In genomic region chr3:96267541-96267940, GRCm38 (mm10) we compare ENCODE assay signal across 11 mouse cellular contexts. TPM values are rescaled to one million over a fixed set of nuclear protein-coding genes. Genes with fewer than 3 reads are reported as not detected.
DNase-seq lines count a peak whose midpoint lies in the region; ATAC-seq and TF ChIP-seq lines count a peak whose summit lies in the region.
"Had no signal": no experiment of that assay in that cellular context is flagged by ENCODE, and none has a peak within 500 bp of the region (broad histone marks: within the 10 kb centered on the region; RNA-seq: fewer than 3 reads in every experiment).

No protein-coding gene starts in this region.

- H3K4me2 ChIP-seq in forebrain, postnatal 0 days (ENCODE audit: low read depth), result no peak overlapping the region
- no peak overlapping the region for H3K4me2 ChIP-seq in midbrain, embryonic 11.5 days
- no peak overlapping the region for H3K4me2 ChIP-seq in midbrain, embryonic 13.5 days (replicated peaks)
- H3K4me2 ChIP-seq in stomach, embryonic 15.5 days, result peak overlapping the region; percentile 60

- 82% methylated on average over 4 of the region's 4 CpGs for WGBS in forebrain, embryonic 10.5 days
- WGBS in forebrain, postnatal 0 days, result 72% methylated on average over 4 of the region's 4 CpGs
- WGBS in midbrain, embryonic 11.5 days, result 83% methylated on average over 4 of the region's 4 CpGs
- WGBS in midbrain, embryonic 13.5 days, result 79% methylated on average over 4 of the region's 4 CpGs
- 89% methylated on average over 4 of the region's 4 CpGs for WGBS in limb, embryonic 10.5 days
- WGBS in stomach, embryonic 15.5 days, result 67% methylated on average over 4 of the region's 4 CpGs

- no peak for ATAC-seq in forebrain, postnatal 0 days
- no peak for ATAC-seq in midbrain, embryonic 11.5 days (ENCODE audit: low FRiP score)
- no peak for ATAC-seq in midbrain, embryonic 13.5 days
- no peak for ATAC-seq in stomach, embryonic 15.5 days (ENCODE audit: insufficient read depth, low FRiP score, low read depth)

- H3K4me3 ChIP-seq in forebrain, embryonic 10.5 days, result peak overlapping the region; percentile 48
- H3K4me3 ChIP-seq in forebrain, postnatal 0 days (ENCODE audit: low read depth, low read length), result no peak overlapping the region
- H3K4me3 ChIP-seq in midbrain, embryonic 11.5 days (ENCODE audit: low read depth, low read length), result no peak overlapping the region
- H3K4me3 ChIP-seq in midbrain, embryonic 13.5 days (replicated peaks), result no peak overlapping the region
- H3K4me3 ChIP-seq in limb, embryonic 10.5 days, result peak overlapping the region; percentile 48
- no peak overlapping the region for H3K4me3 ChIP-seq in stomach, embryonic 15.5 days (replicated peaks)

- H3K27ac ChIP-seq in forebrain, embryonic 10.5 days, result peak overlapping the region; percentile 93
- no peak overlapping the region for H3K27ac ChIP-seq in forebrain, postnatal 0 days (ENCODE audit: low read depth, low read length)
- H3K27ac ChIP-seq in midbrain, embryonic 11.5 days (ENCODE audit: low read depth, low read length), result peak overlapping the region; percentile 87
- no peak overlapping the region; the same call in 1 of the 2 replicates for H3K27ac ChIP-seq in midbrain, embryonic 13.5 days
- H3K27ac ChIP-seq in limb, embryonic 10.5 days, result peak overlapping the region; percentile 90
- peak overlapping the region; percentile 97 for H3K27ac ChIP-seq in stomach, embryonic 15.5 days

- DNase-seq in forebrain, embryonic 10.5 days (ENCODE audit: extremely low spot score, low spot score), result no peak
- no peak for DNase-seq in forebrain, postnatal 0 days
- no peak for DNase-seq in midbrain, embryonic 11.5 days (ENCODE audit: low spot score, missing footprints)
- no peak for DNase-seq in limb, embryonic 10.5 days (ENCODE audit: low spot score)
- DNase-seq in ovary, postnatal 10 days (ENCODE audit: low spot score), result no peak
- DNase-seq in gastrocnemius, postnatal 4 days (ENCODE audit: low spot score in 2 of 2), result no peak
- DNase-seq: B cell, adult 2 months had no signal

- H3K9me3 ChIP-seq in forebrain, embryonic 10.5 days, result no peaks in the 10 kb centered on the region
- H3K9me3 ChIP-seq in forebrain, postnatal 0 days (ENCODE audit: low read length), result no peaks in the 10 kb centered on the region
- no peaks in the 10 kb centered on the region for H3K9me3 ChIP-seq in midbrain, embryonic 11.5 days (ENCODE audit: control insufficient read depth, low read length)
- H3K9me3 ChIP-seq in midbrain, embryonic 13.5 days, result no peaks in the 10 kb centered on the region
- no peaks in the 10 kb centered on the region for H3K9me3 ChIP-seq in limb, embryonic 10.5 days (replicated peaks)
- H3K9me3 ChIP-seq in stomach, embryonic 15.5 days, result no peaks in the 10 kb centered on the region

- no peak for TF ChIP-seq CTCF in forebrain, postnatal 0 days (IDR thresholded peaks at IDR 0.05; ENCODE audit: low read depth)

- H3K4me1 ChIP-seq in forebrain, embryonic 10.5 days, result peaks cover 46% of the 10 kb centered on the region
- H3K4me1 ChIP-seq in forebrain, postnatal 0 days (ENCODE audit: insufficient read depth), result peaks cover 4% of the 10 kb centered on the region; the same call in 1 of the 2 replicates
- peaks cover 16% of the 10 kb centered on the region for H3K4me1 ChIP-seq in midbrain, embryonic 11.5 days (ENCODE audit: control insufficient read depth, insufficient read depth, low read length)
- H3K4me1 ChIP-seq in midbrain, embryonic 13.5 days (replicated peaks), result peaks cover 33% of the 10 kb centered on the region
- H3K4me1 ChIP-seq in limb, embryonic 10.5 days, result peaks cover 41% of the 10 kb centered on the region
- peaks cover 7% of the 10 kb centered on the region for H3K4me1 ChIP-seq in stomach, embryonic 15.5 days

- no peaks in the 10 kb centered on the region for H3K27me3 ChIP-seq in forebrain, embryonic 10.5 days (ENCODE audit: poor library complexity, severe bottlenecking)
- no peaks in the 10 kb centered on the region for H3K27me3 ChIP-seq in forebrain, postnatal 0 days (ENCODE audit: insufficient read depth, low read length)
- no peaks in the 10 kb centered on the region for H3K27me3 ChIP-seq in midbrain, embryonic 11.5 days (ENCODE audit: control insufficient read depth, insufficient read depth, low read length)
- H3K27me3 ChIP-seq in midbrain, embryonic 13.5 days, result no peaks in the 10 kb centered on the region
- no peaks in the 10 kb centered on the region for H3K27me3 ChIP-seq in limb, embryonic 10.5 days (ENCODE audit: low read depth, poor library complexity, severe bottlenecking)
- H3K27me3 ChIP-seq in stomach, embryonic 15.5 days (replicated peaks), result no peaks in the 10 kb centered on the region

- H3K36me3 ChIP-seq in forebrain, embryonic 10.5 days (replicated peaks), result no peaks in the 10 kb centered on the region
- no peaks in the 10 kb centered on the region for H3K36me3 ChIP-seq in forebrain, postnatal 0 days (ENCODE audit: insufficient read depth)
- H3K36me3 ChIP-seq in midbrain, embryonic 11.5 days (ENCODE audit: control insufficient read depth, insufficient read depth, low read length), result no peaks in the 10 kb centered on the region
- H3K36me3 ChIP-seq in midbrain, embryonic 13.5 days, result no peaks in the 10 kb centered on the region
- no peaks in the 10 kb centered on the region for H3K36me3 ChIP-seq in limb, embryonic 10.5 days
- H3K36me3 ChIP-seq in stomach, embryonic 15.5 days, result no peaks in the 10 kb centered on the region

- H3K9ac ChIP-seq in forebrain, postnatal 0 days, result no peak overlapping the region
- 0 out of 2 replicates have a peak overlapping the region, but pooled peaks have one; percentile 30 for H3K9ac ChIP-seq in midbrain, embryonic 11.5 days (ENCODE audit: low read length)
- H3K9ac ChIP-seq in midbrain, embryonic 13.5 days (replicated peaks), result no peak overlapping the region
- H3K9ac ChIP-seq in stomach, embryonic 15.5 days, result no peak overlapping the region

RNA-seq across cellular contexts. Expression of gene Hist2h3b, which starts 0.9 kb away (rescaled TPM):
- polyA plus RNA-seq in forebrain, embryonic 10.5 days (2016; fragmentation: Nextera tagmentation; extraction: Ambion mirVana), result 48.0 and 48.8 TPM in 2 replicates
- 400 and 545 TPM in 2 replicates for total RNA-seq in forebrain, postnatal 0 days (2014; rRNA removed)
- polyA plus RNA-seq in forebrain, postnatal 0 days (2015; fragmentation: Nextera tagmentation; extraction: Ambion mirVana), result 9.4 and 9.7 TPM in 2 replicates
- 94.4 and 97.1 TPM in 2 replicates for polyA plus RNA-seq in midbrain, embryonic 11.5 days (2014; fragmentation: Nextera tagmentation; extraction: Ambion mirVana)
- polyA plus RNA-seq in midbrain, embryonic 13.5 days (2015; fragmentation: Nextera tagmentation; extraction: Ambion mirVana), result 47.8 and 48.8 TPM in 2 replicates
- polyA plus RNA-seq in limb, embryonic 10.5 days (2016; fragmentation: Nextera tagmentation; extraction: Ambion mirVana), result 48.3 and 54.0 TPM in 2 replicates
- polyA plus RNA-seq in stomach, embryonic 15.5 days (2015; fragmentation: Nextera tagmentation; extraction: Ambion mirVana), result 62.1 and 69.4 TPM in 2 replicates
- 100 to 1,000 TPM; 677 to 879 TPM for total RNA-seq in gastrocnemius, postnatal 4 days (2021)

RNA-seq across cellular contexts. Expression of gene Hist2h2bb, which starts 2.0 kb away (rescaled TPM):
- 10.2 and 10.5 TPM in 2 replicates for polyA plus RNA-seq in forebrain, embryonic 10.5 days (2016; fragmentation: Nextera tagmentation; extraction: Ambion mirVana)
- total RNA-seq in forebrain, postnatal 0 days (2014; rRNA removed), result 181 and 278 TPM in 2 replicates
- polyA plus RNA-seq in forebrain, postnatal 0 days (2015; fragmentation: Nextera tagmentation; extraction: Ambion mirVana), result 0.62 and 1.4 TPM in 2 replicates
- 18.3 and 26.8 TPM in 2 replicates for polyA plus RNA-seq in midbrain, embryonic 11.5 days (2014; fragmentation: Nextera tagmentation; extraction: Ambion mirVana)
- 9.1 TPM in 2 replicates for polyA plus RNA-seq in midbrain, embryonic 13.5 days (2015; fragmentation: Nextera tagmentation; extraction: Ambion mirVana)
- polyA plus RNA-seq in limb, embryonic 10.5 days (2016; fragmentation: Nextera tagmentation; extraction: Ambion mirVana), result 8.2 and 10.7 TPM in 2 replicates
- 8.2 and 11.2 TPM in 2 replicates for polyA plus RNA-seq in stomach, embryonic 15.5 days (2015; fragmentation: Nextera tagmentation; extraction: Ambion mirVana)
- total RNA-seq in gastrocnemius, postnatal 4 days (2021), result 100 to 1,000 TPM; 676 to 744 TPM

RNA-seq across cellular contexts. Expression of gene Hist2h4, which starts 4.4 kb away (rescaled TPM):
- 12.0 and 14.2 TPM in 2 replicates for polyA plus RNA-seq in forebrain, embryonic 10.5 days (2016; fragmentation: Nextera tagmentation; extraction: Ambion mirVana)
- 52.8 and 60.5 TPM in 2 replicates for total RNA-seq in forebrain, postnatal 0 days (2014; rRNA removed)
- polyA plus RNA-seq in forebrain, postnatal 0 days (2015; fragmentation: Nextera tagmentation; extraction: Ambion mirVana), result 3.5 and 5.1 TPM in 2 replicates
- 5.0 and 5.4 TPM in 2 replicates for polyA plus RNA-seq in midbrain, embryonic 11.5 days (2014; fragmentation: Nextera tagmentation; extraction: Ambion mirVana)
- polyA plus RNA-seq in midbrain, embryonic 13.5 days (2015; fragmentation: Nextera tagmentation; extraction: Ambion mirVana), result 11.1 and 13.2 TPM in 2 replicates
- polyA plus RNA-seq in limb, embryonic 10.5 days (2016; fragmentation: Nextera tagmentation; extraction: Ambion mirVana), result 7.7 and 9.4 TPM in 2 replicates
- 9.7 and 18.1 TPM in 2 replicates for polyA plus RNA-seq in stomach, embryonic 15.5 days (2015; fragmentation: Nextera tagmentation; extraction: Ambion mirVana)
- total RNA-seq in gastrocnemius, postnatal 4 days (2021), result 10 to 100 TPM; 74.6 to 96.7 TPM

RNA-seq across cellular contexts. Expression of gene Hist2h3c1, which starts 21.1 kb away (rescaled TPM):
- 0.86 TPM in 1 of 2 replicates, not detected in the other for polyA plus RNA-seq in forebrain, embryonic 10.5 days (2016; fragmentation: Nextera tagmentation; extraction: Ambion mirVana)
- total RNA-seq in forebrain, postnatal 0 days (2014; rRNA removed), result not detected in 2 replicates
- not detected in 2 replicates for polyA plus RNA-seq in forebrain, postnatal 0 days (2015; fragmentation: Nextera tagmentation; extraction: Ambion mirVana)
- polyA plus RNA-seq in midbrain, embryonic 11.5 days (2014; fragmentation: Nextera tagmentation; extraction: Ambion mirVana), result 1.1 and 2.7 TPM in 2 replicates
- 0.34 TPM in 2 replicates for polyA plus RNA-seq in midbrain, embryonic 13.5 days (2015; fragmentation: Nextera tagmentation; extraction: Ambion mirVana)
- polyA plus RNA-seq in limb, embryonic 10.5 days (2016; fragmentation: Nextera tagmentation; extraction: Ambion mirVana), result 0.41 TPM in 1 of 2 replicates, not detected in the other
- 1.9 and 2.5 TPM in 2 replicates for polyA plus RNA-seq in stomach, embryonic 15.5 days (2015; fragmentation: Nextera tagmentation; extraction: Ambion mirVana)
- under 1 TPM in 1 of 2 experiments, not detected in 1; 0.44 TPM for total RNA-seq in gastrocnemius, postnatal 4 days (2021)
- total RNA-seq: adrenal gland, adult 18-20 months; left cerebral cortex, postnatal 36 days had no signal

RNA-seq across cellular contexts. Expression of gene Hist2h2aa1, which starts 22.2 kb away (rescaled TPM):
- 8.1 and 16.6 TPM in 2 replicates for polyA plus RNA-seq in forebrain, embryonic 10.5 days (2016; fragmentation: Nextera tagmentation; extraction: Ambion mirVana)
- 906 and 1,412 TPM in 2 replicates for total RNA-seq in forebrain, postnatal 0 days (2014; rRNA removed)
- 14.2 and 23.3 TPM in 2 replicates for polyA plus RNA-seq in forebrain, postnatal 0 days (2015; fragmentation: Nextera tagmentation; extraction: Ambion mirVana)
- polyA plus RNA-seq in midbrain, embryonic 11.5 days (2014; fragmentation: Nextera tagmentation; extraction: Ambion mirVana), result 16.3 and 17.4 TPM in 2 replicates
- polyA plus RNA-seq in midbrain, embryonic 13.5 days (2015; fragmentation: Nextera tagmentation; extraction: Ambion mirVana), result 23.2 and 42.5 TPM in 2 replicates
- polyA plus RNA-seq in limb, embryonic 10.5 days (2016; fragmentation: Nextera tagmentation; extraction: Ambion mirVana), result 12.7 and 15.9 TPM in 2 replicates
- 23.0 and 26.2 TPM in 2 replicates for polyA plus RNA-seq in stomach, embryonic 15.5 days (2015; fragmentation: Nextera tagmentation; extraction: Ambion mirVana)
- total RNA-seq in gastrocnemius, postnatal 4 days (2021), result 10 to 100 TPM; 12.3 to 14.6 TPM

Comparison
In these comparisons a context has a peak if more than half of its experiments do, and no peak if none do; other contexts are left out.
1. H3K27ac ChIP-seq: peak in forebrain, embryonic 10.5 days (single experiment), midbrain, embryonic 11.5 days (single experiment), limb, embryonic 10.5 days (single experiment) and stomach, embryonic 15.5 days (single experiment); none in forebrain, postnatal 0 days (single experiment) and midbrain, embryonic 13.5 days (single experiment).
2. H3K4me3 ChIP-seq: peak in forebrain, embryonic 10.5 days (single experiment) and limb, embryonic 10.5 days (single experiment); none in forebrain, postnatal 0 days (single experiment), midbrain, embryonic 11.5 days (single experiment), midbrain, embryonic 13.5 days (single experiment) and stomach, embryonic 15.5 days (single experiment).